Mouse (Mus musculus) liver, embryonic 16.5 days (tissue): ENCODE measurements around the gene Camk1g. TPM values are rescaled to one million over a fixed set of nuclear protein-coding genes. Genes with fewer than 3 reads are reported as not detected.

Source experiments
- ATAC-seq: fragments of 200-750 bp; cut with Nextera tagmentation; 2 replicates; pipeline ENCODE4 v1.8.0; 2017; ENCODE audit warnings: low read depth, mild to moderate bottlenecking, moderate number of reproducible peaks, moderate library complexity
- H3K27ac ChIP-seq: fragments of 300-500 bp; sonication (generic); 2 replicates; pipeline ENCODE4 v1.5.1; 2014; ENCODE audit warnings: mild to moderate bottlenecking, low read length
- H3K27me3 ChIP-seq: fragments of 300-500 bp; sonication (generic); 2 replicates; pipeline ENCODE4 v1.6.1; 2014; ENCODE audit warnings: low read depth, low read length, mixed read lengths; ENCODE audit not compliant: control insufficient read depth, insufficient read depth
- H3K36me3 ChIP-seq: fragments of 300-500 bp; sonication (generic); 2 replicates; pipeline ENCODE4 v1.6.1; 2014; ENCODE audit warnings: mild to moderate bottlenecking; ENCODE audit not compliant: control insufficient read depth, insufficient read depth
- H3K4me1 ChIP-seq: fragments of 300-500 bp; sonication (generic); 2 replicates; pipeline ENCODE4 v1.6.1; 2014; ENCODE audit warnings: low read depth, low read length, mixed read lengths; ENCODE audit not compliant: control insufficient read depth
- H3K4me2 ChIP-seq: fragments of 300-500 bp; sonication (generic); 2 replicates; pipeline ENCODE4 v1.6.1; 2014; ENCODE audit warnings: low read depth, low read length, mixed read lengths
- H3K4me3 ChIP-seq: fragments of 300-500 bp; sonication (generic); 2 replicates; pipeline ENCODE4 v1.5.1; 2014; ENCODE audit warnings: low read depth, mild to moderate bottlenecking, low read length
- H3K9ac ChIP-seq: fragments of 300-500 bp; sonication (generic); 2 replicates; pipeline ENCODE4 v1.6.1; 2014; ENCODE audit warnings: low read depth, low read length
- H3K9me3 ChIP-seq: fragments of 300-500 bp; sonication (generic); replicated peaks from 2 replicates; pipeline ENCODE4 v1.6.1; 2016; ENCODE audit warnings: low read length; ENCODE audit not compliant: control insufficient read depth
- WGBS: fragments of 180-500 bp; shearing (Covaris S2); extraction: QIAGEN DNeasy Blood & Tissue Kit; methylation state at CpG from one replicate; pipeline ENCODE4 v1.1.7; 2014; ENCODE audit not compliant: insufficient replicate concordance; 5-methylcytosine and 5-hydroxymethylcytosine counted together
- polyA plus RNA-seq: library from polyadenylated mRNA; unstranded; fragments of >200 nt; fragmentation: Nextera tagmentation; extraction: Ambion mirVana; gene quantifications from 2 replicates; pipeline ENCODE4 v1.2.1, GENCODE M21; 2015

Gene Camk1g
- polyA plus RNA-seq, 1 experiment from 2014 or later = 0.33 TPM

DNA sequence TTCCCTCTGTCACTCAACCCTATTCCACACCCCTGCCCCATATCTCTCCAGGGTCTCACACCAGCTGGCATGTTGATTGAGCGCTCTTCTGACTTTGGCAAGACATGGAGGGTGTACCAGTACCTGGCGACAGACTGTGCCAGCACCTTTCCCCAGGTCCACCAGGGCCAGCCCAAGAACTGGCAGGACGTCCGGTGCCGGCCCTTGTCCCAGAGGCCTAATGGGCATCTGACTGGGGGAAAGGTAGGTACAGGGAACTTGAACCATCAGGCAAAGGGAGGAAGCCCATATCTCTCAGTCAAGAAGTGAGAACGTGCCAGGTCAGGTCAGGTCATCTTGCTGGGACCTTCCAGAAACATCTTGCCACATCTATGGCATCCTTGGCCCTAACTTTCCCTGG is 46.4 kb downstream of the Camk1g start:
- H3K36me3 ChIP-seq = no peaks in the 10 kb centered on the region
- H3K4me2 ChIP-seq = no peak overlapping the region
- H3K9me3 ChIP-seq = no peaks in the 10 kb centered on the region
- 68% methylated on average over 6 of the region's 6 CpGs for WGBS
- H3K9ac ChIP-seq = no peak overlapping the region
- H3K27ac ChIP-seq = no peak overlapping the region
- no peak overlapping the region for H3K4me3 ChIP-seq
- no peak for ATAC-seq
- no peaks in the 10 kb centered on the region for H3K27me3 ChIP-seq
- H3K4me1 ChIP-seq = no peaks in the 10 kb centered on the region; the same call in 1 of the 2 replicates

DNA sequence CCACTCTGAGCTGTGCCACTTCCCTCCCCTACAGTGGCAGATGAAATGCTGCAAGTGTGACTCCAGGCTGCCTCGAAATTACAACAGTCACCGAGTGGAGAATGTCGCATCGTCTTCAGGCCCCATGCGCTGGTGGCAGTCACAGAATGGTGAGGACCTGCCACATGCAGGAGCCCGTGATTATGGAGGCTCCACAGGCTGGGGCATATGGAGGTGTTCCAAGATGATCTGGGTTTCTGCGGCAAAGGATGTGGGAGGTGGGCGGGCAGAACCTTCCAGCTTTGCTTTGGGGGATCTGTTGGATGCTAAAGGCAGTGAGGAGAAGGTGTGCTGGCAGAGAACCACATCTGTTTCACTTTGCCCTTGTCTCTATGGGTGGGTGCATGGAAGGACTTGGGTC is 49.7 kb downstream of the Camk1g start:
- Histone ChIP-seq H3K27me3 (no peaks in the 10 kb centered on the region), H3K4me1 (no peaks in the 10 kb centered on the region), H3K27ac (no peak overlapping the region), H3K9me3 (no peaks in the 10 kb centered on the region), H3K4me2 (no peak overlapping the region), H3K4me3 (no peak overlapping the region), H3K9ac (no peak overlapping the region), H3K36me3 (no peaks in the 10 kb centered on the region)
- no peak for ATAC-seq
- whole genome bisulfite sequencing = 78% methylated on average over 8 of the region's 8 CpGs

DNA sequence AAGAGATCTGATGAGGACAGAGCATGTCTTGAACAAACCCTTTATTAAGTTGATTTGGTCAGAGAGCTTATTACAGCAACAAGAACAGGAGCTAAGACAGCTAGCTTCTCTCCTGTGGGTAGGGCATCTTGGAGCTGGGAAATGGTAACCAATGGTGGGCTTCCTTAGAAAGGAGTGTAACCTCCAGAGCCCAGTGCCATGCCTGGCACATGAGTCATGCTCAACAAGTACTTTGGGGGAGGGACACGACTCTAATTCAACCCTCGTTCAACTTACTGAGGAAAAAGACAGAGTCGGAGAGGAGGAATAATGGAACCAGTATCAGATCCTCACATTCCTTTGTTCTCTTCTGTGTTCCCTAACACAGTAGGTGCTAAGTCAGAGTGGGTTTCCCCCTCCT is 50.4 kb downstream of the Camk1g start:
- Histone ChIP-seq H3K4me1 (no peaks in the 10 kb centered on the region), H3K9me3 (no peaks in the 10 kb centered on the region), H3K4me2 (no peak overlapping the region), H3K27me3 (no peaks in the 10 kb centered on the region), H3K4me3 (no peak overlapping the region), H3K27ac (no peak overlapping the region), H3K9ac (no peak overlapping the region), H3K36me3 (no peaks in the 10 kb centered on the region)
- 49% methylated on average over 3 of the region's 3 CpGs for WGBS
- ATAC-seq = no peak

DNA sequence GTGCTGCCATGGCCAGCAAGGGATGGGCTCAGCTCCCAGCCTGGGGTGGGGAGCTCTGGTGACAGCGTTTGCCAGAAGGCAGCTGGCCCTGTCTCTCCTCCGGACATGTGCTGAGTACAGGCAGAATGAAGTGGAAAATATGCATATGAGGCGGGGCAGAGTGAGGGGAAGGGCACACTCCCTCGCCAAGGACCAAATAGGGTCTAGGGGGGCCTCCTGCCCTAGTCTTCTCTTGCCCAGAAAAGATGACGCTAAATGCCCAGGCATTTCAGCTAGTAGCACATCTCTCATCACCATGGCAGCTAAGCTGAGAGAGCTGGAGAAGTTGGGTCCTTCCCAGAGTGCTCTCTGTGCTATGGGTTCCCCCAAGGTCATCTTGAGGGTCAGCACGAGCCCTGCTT is 52.9 kb downstream of the Camk1g start:
- 46% methylated on average over 6 of the region's 6 CpGs for WGBS
- no peak overlapping the region for H3K9ac ChIP-seq

DNA sequence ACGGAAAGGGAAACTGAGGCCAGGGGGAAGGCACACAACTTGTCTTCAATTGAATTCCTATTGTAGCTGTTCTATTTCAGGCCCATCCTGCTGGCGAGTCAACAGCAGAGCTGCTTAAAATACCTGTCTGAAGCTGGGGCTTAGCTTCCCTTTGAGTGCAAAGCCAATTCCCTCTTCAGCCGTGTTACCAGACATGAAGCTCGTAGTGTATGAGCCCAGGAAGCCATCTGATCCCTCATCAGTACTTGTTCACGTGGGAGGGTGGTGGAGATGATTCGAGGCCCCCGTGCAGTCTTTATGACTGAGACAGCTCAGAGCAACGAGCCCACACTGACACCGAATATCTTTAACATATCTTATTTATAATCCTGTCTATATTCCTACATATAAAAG is 53.7 kb downstream of the Camk1g start:
- no peak overlapping the region for H3K9ac ChIP-seq
- no peaks in the 10 kb centered on the region for H3K9me3 ChIP-seq
- no peaks in the 10 kb centered on the region for H3K4me1 ChIP-seq
- no peaks in the 10 kb centered on the region for H3K36me3 ChIP-seq
- H3K27ac ChIP-seq = 0 out of 2 replicates have a peak overlapping the region, but pooled peaks have one; percentile 12
- no peak overlapping the region for H3K4me2 ChIP-seq
- WGBS = 55% methylated on average over 9 of the region's 9 CpGs
- no peak overlapping the region for H3K4me3 ChIP-seq
- H3K27me3 ChIP-seq = no peaks in the 10 kb centered on the region
- ATAC-seq = no peak

More for the DNA sequence above, 52.9 kb downstream of the Camk1g start:
- no peaks in the 10 kb centered on the region for H3K9me3 ChIP-seq
- H3K4me2 ChIP-seq = no peak overlapping the region
- H3K27ac ChIP-seq = no peak overlapping the region
- 0 out of 2 replicates have a peak, but pooled peaks have one; percentile 12 for ATAC-seq
- H3K4me1 ChIP-seq = no peaks in the 10 kb centered on the region
- no peaks in the 10 kb centered on the region for H3K27me3 ChIP-seq
- H3K4me3 ChIP-seq = no peak overlapping the region
- no peaks in the 10 kb centered on the region for H3K36me3 ChIP-seq

DNA sequence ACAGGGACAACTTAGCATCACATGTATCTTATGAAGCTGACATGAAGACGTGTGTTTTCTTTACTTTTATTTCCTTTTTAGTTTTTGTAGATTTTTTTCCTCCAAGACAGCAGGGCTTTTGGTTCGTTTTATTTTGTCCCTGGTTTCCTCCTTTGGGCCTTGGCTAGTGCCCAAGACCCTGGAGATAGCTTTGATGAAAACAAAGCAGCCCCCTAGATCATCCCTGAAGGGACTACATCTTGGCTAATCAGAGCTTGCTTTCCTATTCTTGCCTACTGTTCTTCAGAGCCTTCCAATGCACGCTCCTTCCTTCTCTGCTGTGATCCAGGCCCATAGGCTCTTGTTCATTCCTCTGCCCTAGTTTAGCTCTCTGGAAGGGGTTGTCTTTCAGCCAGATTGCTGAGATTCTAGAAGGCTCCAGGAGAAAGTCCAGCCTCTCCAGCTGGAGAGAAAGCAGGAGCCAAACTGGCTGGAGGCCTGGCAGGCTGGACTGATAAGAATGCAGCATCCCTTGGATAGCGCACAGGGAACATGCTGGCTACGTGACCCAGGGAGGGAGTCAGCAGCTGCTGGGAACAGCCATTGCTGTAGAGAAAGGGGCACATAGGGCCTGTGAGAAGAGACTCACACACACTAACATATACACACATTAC is 54.3 kb downstream of the Camk1g start:
- H3K4me1 ChIP-seq = no peaks in the 10 kb centered on the region
- 59% methylated on average over 5 of the region's 5 CpGs for WGBS
- no peaks in the 10 kb centered on the region for H3K9me3 ChIP-seq
- H3K27me3 ChIP-seq = no peaks in the 10 kb centered on the region
- ATAC-seq = no peak
- H3K4me2 ChIP-seq = no peak overlapping the region
- H3K4me3 ChIP-seq = no peak overlapping the region
- H3K27ac ChIP-seq = 0 out of 2 replicates have a peak overlapping the region, but pooled peaks have one; percentile 12
- no peaks in the 10 kb centered on the region for H3K36me3 ChIP-seq
- H3K9ac ChIP-seq = no peak overlapping the region

DNA sequence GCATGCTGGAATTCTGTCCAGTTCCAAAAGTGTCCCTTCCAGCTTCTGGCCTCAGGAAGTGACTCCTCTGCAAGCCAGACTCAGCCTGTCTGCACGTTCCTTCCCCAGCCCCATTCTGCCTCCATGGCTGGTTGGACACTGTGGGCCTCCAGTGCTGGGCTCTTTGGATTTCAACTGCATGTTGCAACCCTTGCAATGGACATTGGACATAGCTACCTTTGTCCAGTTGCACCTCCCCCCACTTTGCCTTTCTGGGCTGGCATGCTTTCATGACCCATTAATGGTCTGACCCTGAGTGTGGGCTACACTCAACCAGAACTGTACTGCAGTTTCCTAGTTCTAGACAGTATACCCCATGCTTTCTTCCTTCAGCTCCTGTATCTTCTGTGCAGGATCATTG is 58.5 kb downstream of the Camk1g start:
- Histone ChIP-seq H3K4me2 (peak overlapping the region; percentile 26), H3K9ac (no peak overlapping the region), H3K9me3 (no peaks in the 10 kb centered on the region), H3K36me3 (no peaks in the 10 kb centered on the region), H3K27me3 (no peaks in the 10 kb centered on the region), H3K27ac (peak overlapping the region; percentile 67), H3K4me1 (no peaks in the 10 kb centered on the region; the same call in 1 of the 2 replicates), H3K4me3 (no peak overlapping the region)
- WGBS = 32% methylated on average over 1 of the region's 1 CpGs
- ATAC-seq = peak; percentile 84

DNA sequence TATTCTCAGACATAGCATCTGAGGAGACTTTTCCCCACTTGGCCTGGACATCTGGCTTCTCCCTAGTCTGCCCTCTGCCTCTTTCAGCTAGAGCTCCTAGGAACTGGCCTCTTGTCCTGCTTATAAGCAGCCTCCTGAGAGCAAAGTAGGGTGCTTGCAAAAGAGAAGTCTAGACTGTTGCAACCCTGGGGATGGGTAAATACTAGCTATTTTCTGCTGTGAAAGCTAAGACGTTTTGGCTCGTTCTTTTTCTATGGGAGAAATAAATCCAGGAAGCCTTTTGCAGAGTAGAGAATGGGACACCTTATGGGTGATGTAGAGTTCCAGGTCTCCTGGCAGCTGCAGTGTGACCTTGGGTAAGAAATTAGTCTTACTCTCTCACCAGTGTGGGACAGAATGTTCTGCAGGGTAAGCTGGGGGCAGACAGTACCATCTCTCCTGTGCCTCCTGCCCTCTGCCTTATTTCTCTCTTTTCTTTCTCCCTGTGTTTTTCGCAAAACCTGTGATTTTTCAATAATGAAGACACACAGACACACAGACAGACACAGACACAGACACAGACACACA is 59.5 kb downstream of the Camk1g start:
- WGBS = 40% methylated on average over 3 of the region's 3 CpGs
- Histone ChIP-seq H3K4me2 (0 out of 2 replicates have a peak overlapping the region, but pooled peaks have one; percentile 16), H3K27me3 (no peaks in the 10 kb centered on the region), H3K4me3 (no peak overlapping the region), H3K4me1 (no peaks in the 10 kb centered on the region; the same call in 1 of the 2 replicates), H3K9me3 (no peaks in the 10 kb centered on the region), H3K27ac (no peak overlapping the region), H3K36me3 (no peaks in the 10 kb centered on the region), H3K9ac (no peak overlapping the region)
- ATAC-seq = no peak

DNA sequence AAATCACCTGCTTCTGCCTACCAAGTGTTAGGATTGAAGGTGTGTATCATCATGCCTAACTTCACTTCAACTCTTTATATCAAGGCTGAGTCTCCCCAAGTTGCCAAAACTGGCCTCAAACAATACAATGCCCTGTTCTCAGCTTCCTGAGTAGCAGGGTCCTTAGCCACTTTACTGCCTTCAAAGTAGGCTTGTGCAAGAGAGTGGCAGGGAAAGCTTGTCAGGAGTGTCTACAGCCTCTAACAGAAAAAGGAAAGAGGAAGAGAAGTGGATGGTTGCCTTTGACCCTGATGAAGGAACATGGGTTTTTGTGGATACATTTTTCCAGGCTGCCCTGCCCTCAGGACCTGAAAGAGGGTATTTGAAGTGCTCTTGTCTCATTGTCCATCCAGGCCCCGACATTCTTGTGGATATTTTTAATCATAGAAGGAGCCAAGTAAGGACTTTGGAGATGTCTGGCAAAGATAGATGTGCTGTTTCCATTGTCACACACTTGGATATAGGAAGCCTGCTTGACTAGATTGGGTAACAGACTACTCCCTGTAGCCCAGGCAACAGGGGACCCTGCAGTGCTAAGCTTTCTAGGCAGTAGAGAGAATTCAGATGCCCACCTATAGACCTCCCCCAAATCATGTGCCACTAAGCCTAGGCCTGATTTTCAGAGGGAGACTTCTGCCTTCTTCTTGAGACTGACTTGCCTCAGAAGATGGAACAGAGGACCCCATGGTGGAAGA is 60.1 kb downstream of the Camk1g start:
- H3K4me1 ChIP-seq = no peaks in the 10 kb centered on the region; the same call in 1 of the 2 replicates
- no peaks in the 10 kb centered on the region for H3K36me3 ChIP-seq
- no peak overlapping the region for H3K4me3 ChIP-seq
- H3K9me3 ChIP-seq = no peaks in the 10 kb centered on the region
- no peak overlapping the region for H3K27ac ChIP-seq
- no peak overlapping the region for H3K9ac ChIP-seq
- no peak overlapping the region for H3K4me2 ChIP-seq
- ATAC-seq = no peak
- WGBS = 15% methylated on average over 1 of the region's 1 CpGs
- no peaks in the 10 kb centered on the region for H3K27me3 ChIP-seq
